Mouse (Mus musculus) stomach, postnatal 0 days (tissue): Measurements from ENCODE around the gene Ppp2r5e. TPM values are rescaled to one million over a fixed set of nuclear protein-coding genes. Genes with fewer than 3 reads are reported as not detected.
A peak's percentile ranks its signal among the peaks of the same experiment; 100 is the strongest.

ENCODE experiments used
- ATAC-seq: fragments of 200-750 bp; cut with Nextera tagmentation; 2 replicates; pipeline ENCODE4 v1.8.0; 2017; ENCODE audit not compliant: low FRiP score, low TSS enrichment
- DNase-seq: peaks from one replicate; pipeline ENCODE4 v3.0.0-alpha.2; 2016; ENCODE audit warnings: low spot score
- H3K27ac ChIP-seq: fragments of 300-500 bp; sonication (generic); replicated peaks from 2 replicates; pipeline ENCODE4 v1.5.1; 2014; ENCODE audit warnings: mild to moderate bottlenecking, control low read depth
- H3K27me3 ChIP-seq: fragments of 300-500 bp; sonication (generic); 2 replicates; pipeline ENCODE4 v1.6.1; 2014; ENCODE audit warnings: low read length; ENCODE audit not compliant: control insufficient read depth, insufficient read depth
- H3K36me3 ChIP-seq: fragments of 300-500 bp; sonication (generic); 2 replicates; pipeline ENCODE4 v1.6.1; 2014; ENCODE audit warnings: low read length, mixed read lengths; ENCODE audit not compliant: control insufficient read depth, insufficient read depth
- H3K4me1 ChIP-seq: fragments of 300-500 bp; sonication (generic); replicated peaks from 2 replicates; pipeline ENCODE4 v1.6.1; 2014; ENCODE audit warnings: antibody characterized with exemption; ENCODE audit not compliant: control insufficient read depth, insufficient read depth
- H3K4me2 ChIP-seq: fragments of 300-500 bp; sonication (generic); replicated peaks from 2 replicates; pipeline ENCODE4 v1.6.1; 2014; ENCODE audit warnings: low read depth, mild to moderate bottlenecking, control low read depth, moderate library complexity
- H3K4me3 ChIP-seq: fragments of 300-500 bp; sonication (generic); 2 replicates; pipeline ENCODE4 v1.5.1; 2014; ENCODE audit warnings: low read depth, low read length, control low read depth
- H3K9ac ChIP-seq: fragments of 300-500 bp; sonication (generic); 2 replicates; pipeline ENCODE4 v1.6.1; 2014; ENCODE audit warnings: mild to moderate bottlenecking, low read length, control low read depth, mixed read lengths
- H3K9me3 ChIP-seq: fragments of 300-500 bp; sonication (generic); 2 replicates; pipeline ENCODE4 v1.6.1; 2016; ENCODE audit warnings: low read length; ENCODE audit not compliant: control insufficient read depth
- CTCF ChIP-seq: IDR thresholded peaks from 2 replicates; pipeline ENCODE4 v1.5.1; 2016; ENCODE audit warnings: antibody characterized with exemption, low read depth, mild to moderate bottlenecking, moderate library complexity
- EP300 ChIP-seq: optimal IDR thresholded peaks from 2 replicates; pipeline ENCODE3; 2016; ENCODE audit warnings: antibody characterized with exemption
- WGBS: fragments of 180-500 bp; shearing (Covaris S2); extraction: QIAGEN DNeasy Blood & Tissue Kit; methylation state at CpG from one replicate; pipeline ENCODE4 v1.1.7; 2014; 5-methylcytosine and 5-hydroxymethylcytosine counted together
- polyA plus RNA-seq: library from polyadenylated mRNA; unstranded; fragments of >200 nt; fragmentation: Nextera tagmentation; extraction: Ambion mirVana; gene quantifications from 2 replicates; pipeline ENCODE4 v1.2.1, GENCODE M21; 2015

The Ppp2r5e gene
- polyA plus RNA-seq, 1 experiment from 2014 or later: 8.9 TPM

GRCm38 (mm10) chr12:75543346-75543745, 52.7 kb downstream of the Ppp2r5e start:
- H3K36me3 ChIP-seq: no peaks in the 10 kb centered on the region
- no peaks in the 10 kb centered on the region for H3K9me3 ChIP-seq
- no peak overlapping the region for H3K9ac ChIP-seq
- H3K4me2 ChIP-seq: no peak overlapping the region
- DNase-seq: no peak
- ATAC-seq: peak; percentile 37; the same call in 1 of the 2 replicates
- H3K27me3 ChIP-seq: no peaks in the 10 kb centered on the region
- H3K4me3 ChIP-seq: no peak overlapping the region
- H3K27ac ChIP-seq: no peak overlapping the region
- peaks cover 5% of the 10 kb centered on the region; the same call in 1 of the 2 replicates for H3K4me1 ChIP-seq
- 76% methylated on average over 3 of the region's 3 CpGs for WGBS
- TF ChIP-seq EP300: no peak

GRCm38 (mm10) chr12:75540621-75541171, 55.3 kb downstream of the Ppp2r5e start:
- TF ChIP-seq CTCF: no peak
- TF ChIP-seq EP300: no peak
- Histone ChIP-seq H3K27me3 (no peaks in the 10 kb centered on the region), H3K36me3 (no peaks in the 10 kb centered on the region), H3K4me1 (peaks cover 5% of the 10 kb centered on the region), H3K4me2 (no peak overlapping the region), H3K27ac (no peak overlapping the region), H3K9me3 (no peaks in the 10 kb centered on the region), H3K4me3 (no peak overlapping the region), H3K9ac (no peak overlapping the region)
- DNase-seq (no peak), ATAC-seq (no peak)
- WGBS: 81% methylated on average over 5 of the region's 5 CpGs

- no peak overlapping the region for H3K4me3 ChIP-seq
- H3K27ac ChIP-seq: no peak overlapping the region
- H3K9me3 ChIP-seq: no peaks in the 10 kb centered on the region
- no peaks in the 10 kb centered on the region for H3K27me3 ChIP-seq
- H3K4me1 ChIP-seq: peaks cover 5% of the 10 kb centered on the region
- DNase-seq: no peak
- H3K4me2 ChIP-seq: no peak overlapping the region
- no peak for TF ChIP-seq EP300
- TF ChIP-seq CTCF: no peak
- H3K36me3 ChIP-seq: no peaks in the 10 kb centered on the region
- ATAC-seq: no peak
- H3K9ac ChIP-seq: no peak overlapping the region
- 70% methylated on average over 3 of the region's 3 CpGs for WGBS
Measured at GRCm38 (mm10) chr12:75539228-75539627, 56.8 kb downstream of the Ppp2r5e start.

DNA sequence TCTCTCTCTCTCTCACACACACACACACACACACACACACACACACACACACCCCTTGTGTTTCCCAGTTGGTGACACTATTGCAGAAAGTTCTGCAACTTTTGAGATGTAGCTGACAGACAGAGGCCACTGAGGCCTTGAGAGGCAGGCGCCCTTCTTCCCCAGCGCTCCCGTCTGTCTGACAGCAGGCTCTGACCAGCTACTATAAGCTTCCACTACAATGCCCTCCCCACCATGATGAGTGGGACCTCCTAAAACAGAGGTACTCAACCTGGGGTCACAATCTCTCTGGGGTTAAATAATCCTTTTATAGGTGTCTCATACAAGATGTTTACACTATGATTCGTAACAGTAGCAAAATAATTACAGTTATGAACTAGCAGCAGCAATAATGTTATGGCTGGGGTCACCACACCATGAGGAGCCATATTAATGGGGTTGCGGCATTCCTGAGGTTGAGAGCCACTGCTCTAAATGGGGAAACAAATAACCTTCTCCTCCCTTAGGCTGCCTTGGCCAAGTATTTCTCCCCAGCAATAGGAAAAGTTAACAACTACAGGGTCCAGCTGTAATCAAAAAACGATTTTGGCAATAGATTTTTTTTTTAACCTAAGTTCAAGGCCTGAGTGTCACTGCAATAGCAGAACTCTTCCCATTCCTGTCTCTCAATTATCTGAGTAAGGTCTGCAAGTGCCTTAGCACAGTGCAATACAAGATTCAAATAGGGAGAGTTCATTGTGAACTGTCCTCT, 58.2 kb downstream of the Ppp2r5e start:
- no peak overlapping the region; the same call in 1 of the 2 replicates for H3K27ac ChIP-seq
- no peak for DNase-seq

GRCm38 (mm10) chr12:75537019-75537672, 58.9 kb downstream of the Ppp2r5e start:
- DNase-seq: peak; percentile 58
- no peak overlapping the region for H3K9ac ChIP-seq
- H3K27me3 ChIP-seq: no peaks in the 10 kb centered on the region
- H3K4me1 ChIP-seq: no peaks in the 10 kb centered on the region; the same call in none of the 2 replicates
- 27% methylated on average over 7 of the region's 7 CpGs for WGBS
- 0 out of 2 replicates have a peak overlapping the region, but pooled peaks have one; percentile 14 for H3K4me2 ChIP-seq
- ATAC-seq: peak; percentile 55
- H3K9me3 ChIP-seq: no peaks in the 10 kb centered on the region
- no peaks in the 10 kb centered on the region for H3K36me3 ChIP-seq
- TF ChIP-seq EP300 (no peak), CTCF (no peak)
- H3K27ac ChIP-seq: peak overlapping the region; percentile 35; the same call in 1 of the 2 replicates
- H3K4me3 ChIP-seq: no peak overlapping the region

More for the DNA sequence above, 58.2 kb downstream of the Ppp2r5e start:
- no peak for ATAC-seq
- H3K9me3 ChIP-seq: no peaks in the 10 kb centered on the region
- H3K4me2 ChIP-seq: no peak overlapping the region
- H3K36me3 ChIP-seq: no peaks in the 10 kb centered on the region
- WGBS: 71% methylated on average over 6 of the region's 6 CpGs
- no peaks in the 10 kb centered on the region; the same call in none of the 2 replicates for H3K4me1 ChIP-seq
- H3K9ac ChIP-seq: no peak overlapping the region
- TF ChIP-seq EP300 (no peak), CTCF (no peak)
- H3K4me3 ChIP-seq: no peak overlapping the region
- no peaks in the 10 kb centered on the region for H3K27me3 ChIP-seq
